Mouse (Mus musculus) neural tube, embryonic 13.5 days (tissue): Measurements from ENCODE around the gene Ror2. TPM values are rescaled to one million over a fixed set of nuclear protein-coding genes. Genes with fewer than 3 reads are reported as not detected.
"Not testable (repeated sequence)": the region's sequence is repeated elsewhere in the genome, so short reads cannot be mapped to it uniquely, and the experiment has no call there.

Source experiments
- ATAC-seq: fragments of 200-750 bp; cut with Nextera tagmentation; 2 replicates; pipeline ENCODE4 v1.8.0; 2017; ENCODE audit warnings: low read depth, mild to moderate bottlenecking, moderate TSS enrichment, moderate library complexity
- H3K27ac ChIP-seq: fragments of 300-500 bp; sonication (generic); replicated peaks from 2 replicates; pipeline ENCODE4 v1.5.1; 2015; ENCODE audit warnings: moderate library complexity, mild to moderate bottlenecking, inconsistent platforms
- H3K27me3 ChIP-seq: fragments of 300-500 bp; sonication (generic); 2 replicates; pipeline ENCODE4 v1.6.1; 2015; ENCODE audit warnings: mild to moderate bottlenecking, inconsistent platforms
- H3K36me3 ChIP-seq: fragments of 300-500 bp; sonication (generic); 2 replicates; pipeline ENCODE4 v1.6.1; 2015; ENCODE audit warnings: mild to moderate bottlenecking, inconsistent platforms
- H3K4me1 ChIP-seq: fragments of 300-500 bp; sonication (generic); replicated peaks from 2 replicates; pipeline ENCODE4 v1.6.1; 2015; ENCODE audit warnings: inconsistent platforms
- H3K4me2 ChIP-seq: fragments of 300-500 bp; sonication (generic); 2 replicates; pipeline ENCODE4 v1.6.1; 2015; ENCODE audit warnings: inconsistent platforms, mild to moderate bottlenecking, moderate library complexity
- H3K4me3 ChIP-seq: fragments of 300-500 bp; sonication (generic); 2 replicates; pipeline ENCODE4 v1.5.1; 2015; ENCODE audit warnings: mild to moderate bottlenecking, inconsistent platforms
- H3K9ac ChIP-seq: fragments of 300-500 bp; sonication (generic); 2 replicates; pipeline ENCODE4 v1.6.1; 2015; ENCODE audit warnings: moderate library complexity, mild to moderate bottlenecking, inconsistent platforms
- H3K9me3 ChIP-seq: fragments of 300-500 bp; sonication (generic); 2 replicates; pipeline ENCODE4 v1.6.1; 2016; ENCODE audit warnings: inconsistent platforms
- WGBS: fragments of 180-500 bp; shearing (Covaris S2); methylation state at CpG from one replicate; pipeline ENCODE4 v1.1.7; 2015; 5-methylcytosine and 5-hydroxymethylcytosine counted together
- polyA plus RNA-seq: library from polyadenylated mRNA; unstranded; fragments of >200 nt; fragmentation: Nextera tagmentation; extraction: Ambion mirVana; gene quantifications from 2 replicates; pipeline ENCODE4 v1.2.1, GENCODE M21; 2015

The Ror2 gene
- polyA plus RNA-seq = 5.3 and 5.4 TPM in 2 replicates

DNA sequence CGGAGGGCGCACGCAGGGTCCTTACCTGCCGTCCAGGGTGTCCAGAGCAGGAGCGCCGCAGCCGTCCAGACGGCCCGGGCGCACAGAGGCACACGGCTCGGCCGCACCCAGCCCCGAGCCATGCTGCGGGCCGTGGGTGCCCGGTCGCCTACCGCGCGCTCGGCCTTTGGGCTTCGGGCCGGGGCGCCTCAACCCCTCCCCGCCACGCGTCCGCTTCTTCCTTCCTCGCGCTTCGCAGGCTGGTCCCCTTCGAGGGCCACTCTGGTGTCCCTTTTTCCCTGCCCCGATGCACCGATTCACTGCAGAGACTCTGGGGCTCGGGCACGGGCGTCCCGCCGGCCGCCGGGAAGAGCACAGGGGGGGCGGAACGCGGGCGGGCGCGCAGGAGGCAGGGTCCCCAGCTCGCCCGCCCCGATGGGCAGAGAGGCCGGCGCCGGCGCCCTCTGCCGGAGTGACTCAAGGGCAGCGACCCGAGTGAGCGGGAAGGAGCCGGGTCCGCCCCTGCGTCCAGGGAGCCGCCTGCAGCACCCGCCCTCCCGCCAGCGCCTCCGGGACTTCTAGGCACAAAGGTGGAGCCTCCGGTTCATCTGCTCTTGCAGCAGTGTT lies at the start of gene Ror2:
Ror2 (minus strand) TSS at position 369 of the 606 bp plus-strand sequence.
- no peaks in the 10 kb centered on the region for H3K36me3 ChIP-seq
- H3K9me3 ChIP-seq = no peaks in the 10 kb centered on the region
- peaks cover 47% of the 10 kb centered on the region for H3K27me3 ChIP-seq
- H3K27ac ChIP-seq = 0 out of 2 replicates have a peak within 1 kb of the TSS, but pooled peaks have one; percentile 33
- H3K4me3 ChIP-seq = peak within 1 kb of the TSS; percentile 51
- under 1% methylated on average over 59 of the region's 68 CpGs for WGBS
- peak within 1 kb of the TSS; percentile 70 for H3K9ac ChIP-seq
- peak; percentile 62 for ATAC-seq
- peak within 1 kb of the TSS; percentile 69 for H3K4me2 ChIP-seq
- peaks cover 23% of the 10 kb centered on the region for H3K4me1 ChIP-seq

DNA sequence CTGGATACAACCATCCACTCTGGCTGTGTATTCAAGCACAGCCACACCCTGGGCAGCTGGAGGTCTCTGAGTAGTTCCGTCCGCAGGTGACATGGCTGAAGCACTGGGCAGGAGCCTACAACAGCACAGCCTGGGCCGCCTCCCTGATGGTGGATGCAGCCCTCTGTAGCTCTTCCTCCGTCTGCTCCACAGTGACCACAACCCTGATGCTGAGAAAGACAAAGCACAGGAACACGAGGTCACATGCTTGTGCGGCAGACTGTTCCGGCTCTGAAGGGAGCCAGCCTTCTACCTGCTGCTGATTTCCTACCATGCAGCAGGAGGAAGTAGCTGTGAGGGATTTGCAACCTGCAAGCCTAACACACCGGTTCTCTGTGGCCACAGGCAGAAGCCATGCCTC lies 47.8 kb upstream of the Ror2 start:
- Histone ChIP-seq H3K27ac (no peak overlapping the region), H3K4me2 (no peak overlapping the region), H3K4me1 (no peaks in the 10 kb centered on the region), H3K36me3 (peaks cover 72% of the 10 kb centered on the region), H3K9me3 (no peaks in the 10 kb centered on the region), H3K9ac (no peak overlapping the region), H3K4me3 (no peak overlapping the region), H3K27me3 (no peaks in the 10 kb centered on the region)
- ATAC-seq = no peak
- 95% methylated on average over 8 of the region's 8 CpGs for WGBS

GRCm38 (mm10) chr13:53330246-53330645 lies 44.3 kb upstream of the Ror2 start:
- WGBS = 81% methylated on average over 2 of the region's 2 CpGs
- Histone ChIP-seq H3K9me3 (no peaks in the 10 kb centered on the region), H3K27me3 (no peaks in the 10 kb centered on the region), H3K27ac (no peak overlapping the region), H3K9ac (no peak overlapping the region), H3K36me3 (peaks cover 39% of the 10 kb centered on the region), H3K4me2 (no peak overlapping the region), H3K4me1 (no peaks in the 10 kb centered on the region), H3K4me3 (no peak overlapping the region)
- ATAC-seq = no peak

DNA sequence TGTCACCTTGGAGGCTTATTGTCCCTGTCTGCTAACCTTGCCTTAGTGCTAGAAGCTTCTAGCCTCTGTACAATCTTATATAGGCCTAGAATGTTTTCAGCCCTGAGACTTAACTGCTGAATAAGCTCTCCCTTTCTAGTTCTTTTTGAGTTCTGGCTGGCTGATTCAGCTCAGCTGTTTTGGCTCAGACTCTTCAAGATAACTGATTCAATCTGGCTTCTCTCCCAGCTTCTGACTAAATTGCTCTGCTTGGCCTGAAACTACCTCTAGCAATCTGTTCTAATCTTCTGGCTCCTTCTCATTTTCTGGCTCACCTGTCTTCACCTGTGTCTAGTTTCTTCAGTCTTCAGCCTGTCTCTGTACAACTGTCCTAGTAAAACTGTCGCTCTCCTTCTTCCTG lies 39.6 kb upstream of the Ror2 start:
- no peak for ATAC-seq

GRCm38 (mm10) chr13:53323661-53324060 lies 37.7 kb upstream of the Ror2 start:
- no peak overlapping the region for H3K4me3 ChIP-seq
- H3K36me3 ChIP-seq = no peaks in the 10 kb centered on the region
- no peak for ATAC-seq
- H3K9ac ChIP-seq = no peak overlapping the region
- WGBS = 90% methylated on average over 2 of the region's 2 CpGs
- no peak overlapping the region for H3K4me2 ChIP-seq
- H3K27me3 ChIP-seq = no peaks in the 10 kb centered on the region
- H3K27ac ChIP-seq = no peak overlapping the region
- H3K4me1 ChIP-seq = no peaks in the 10 kb centered on the region
- no peaks in the 10 kb centered on the region for H3K9me3 ChIP-seq

More for the DNA sequence above, 39.6 kb upstream of the Ror2 start:
- Histone ChIP-seq H3K9ac (no peak overlapping the region), H3K4me2 (no peak overlapping the region), H3K4me3 (no peak overlapping the region), H3K9me3 (no peaks in the 10 kb centered on the region), H3K27ac (no peak overlapping the region), H3K36me3 (no peaks in the 10 kb centered on the region), H3K27me3 (no peaks in the 10 kb centered on the region), H3K4me1 (no peaks in the 10 kb centered on the region)
- WGBS = 97% methylated on average over 1 of the region's 1 CpGs

- no peak overlapping the region for H3K27ac ChIP-seq
- WGBS = 75% methylated on average over 12 of the region's 12 CpGs
Measured at GRCm38 (mm10) chr13:53320899-53321298, 35.0 kb upstream of the Ror2 start.

GRCm38 (mm10) chr13:53316515-53317295 lies 30.8 kb upstream of the Ror2 start:
- Histone ChIP-seq H3K9me3 (no peaks in the 10 kb centered on the region), H3K36me3 (no peaks in the 10 kb centered on the region), H3K4me2 (no peak overlapping the region), H3K27ac (no peak overlapping the region), H3K27me3 (no peaks in the 10 kb centered on the region), H3K4me3 (no peak overlapping the region), H3K4me1 (no peaks in the 10 kb centered on the region), H3K9ac (no peak overlapping the region)
- no peak for ATAC-seq
- 67% methylated on average over 11 of the region's 11 CpGs for WGBS

More at GRCm38 (mm10) chr13:53320899-53321298, 35.0 kb upstream of the Ror2 start:
- Histone ChIP-seq H3K4me2 (no peak overlapping the region), H3K36me3 (no peaks in the 10 kb centered on the region), H3K9ac (no peak overlapping the region), H3K27me3 (no peaks in the 10 kb centered on the region), H3K4me3 (no peak overlapping the region), H3K4me1 (no peaks in the 10 kb centered on the region), H3K9me3 (no peaks in the 10 kb centered on the region)
- ATAC-seq = no peak

GRCm38 (mm10) chr13:53315757-53316156 lies 29.8 kb upstream of the Ror2 start:
- ATAC-seq, H3K9me3 ChIP-seq: not testable (repeated sequence)
- 79% methylated on average over 4 of the region's 4 CpGs for WGBS

DNA sequence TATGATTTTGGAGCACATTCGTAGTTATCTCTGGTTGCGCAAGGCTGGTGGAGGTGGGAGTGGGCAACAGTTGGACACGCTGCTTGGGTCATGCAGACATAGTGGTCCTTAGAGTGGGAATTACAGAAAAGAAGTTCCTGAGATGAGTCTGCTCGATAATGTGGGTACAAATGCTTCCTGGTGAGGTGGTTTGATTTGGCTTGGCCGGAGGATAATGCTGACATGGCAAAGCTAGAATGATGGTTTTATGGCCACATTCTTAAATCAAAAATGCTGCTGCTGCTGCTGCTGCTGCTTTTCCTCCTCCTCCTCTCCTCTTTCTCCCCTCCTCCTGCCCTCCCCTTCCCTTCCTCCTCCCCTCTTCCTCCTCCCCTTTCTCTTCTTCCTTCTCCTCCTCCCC lies 24.5 kb upstream of the Ror2 start:
- Histone ChIP-seq H3K4me1 (peaks cover 20% of the 10 kb centered on the region), H3K4me3 (no peak overlapping the region), H3K9me3 (no peaks in the 10 kb centered on the region), H3K27me3 (no peaks in the 10 kb centered on the region), H3K4me2 (no peak overlapping the region), H3K36me3 (no peaks in the 10 kb centered on the region), H3K27ac (peak overlapping the region; percentile 73), H3K9ac (no peak overlapping the region)
- 75% methylated on average over 5 of the region's 5 CpGs for WGBS
- no peak for ATAC-seq

More at GRCm38 (mm10) chr13:53315757-53316156, 29.8 kb upstream of the Ror2 start:
- not testable (repeated sequence) for H3K4me2 ChIP-seq, H3K4me3 ChIP-seq, H3K4me1 ChIP-seq, H3K27me3 ChIP-seq, H3K36me3 ChIP-seq, H3K9ac ChIP-seq, H3K27ac ChIP-seq

DNA sequence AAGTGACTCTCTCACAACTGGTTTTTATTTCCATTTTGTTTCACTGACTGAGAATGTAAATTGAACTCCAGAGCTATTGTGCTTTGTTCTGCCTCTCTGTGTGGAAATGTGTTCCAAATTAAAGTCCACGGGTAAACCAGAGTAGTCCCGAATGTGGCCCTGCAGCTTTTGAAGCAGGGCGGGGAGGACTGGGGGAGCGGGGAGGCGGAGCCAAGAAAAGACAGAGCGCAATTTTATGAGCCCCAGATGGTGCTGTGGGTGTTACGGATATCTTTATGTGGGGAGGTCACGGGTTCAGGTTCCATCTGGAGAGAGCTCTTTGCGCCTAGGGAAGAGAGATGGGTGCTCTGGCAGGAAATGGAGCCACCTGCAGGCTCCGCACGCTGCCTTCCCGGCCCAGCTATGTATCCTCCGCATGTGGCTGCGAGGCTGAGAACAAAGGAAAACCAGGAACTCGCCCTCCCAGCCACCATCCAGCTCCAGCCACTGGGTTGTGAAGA lies 23.8 kb upstream of the Ror2 start:
- peaks cover 20% of the 10 kb centered on the region for H3K4me1 ChIP-seq
- peak overlapping the region; percentile 52 for H3K4me2 ChIP-seq
- no peaks in the 10 kb centered on the region for H3K9me3 ChIP-seq
- no peaks in the 10 kb centered on the region for H3K27me3 ChIP-seq
- peak; percentile 92 for ATAC-seq
- H3K9ac ChIP-seq = peak overlapping the region; percentile 51
- no peaks in the 10 kb centered on the region for H3K36me3 ChIP-seq
- H3K4me3 ChIP-seq = peak overlapping the region; percentile 22
- 1% methylated on average over 15 of the region's 15 CpGs for WGBS
- H3K27ac ChIP-seq = peak overlapping the region; percentile 73

DNA sequence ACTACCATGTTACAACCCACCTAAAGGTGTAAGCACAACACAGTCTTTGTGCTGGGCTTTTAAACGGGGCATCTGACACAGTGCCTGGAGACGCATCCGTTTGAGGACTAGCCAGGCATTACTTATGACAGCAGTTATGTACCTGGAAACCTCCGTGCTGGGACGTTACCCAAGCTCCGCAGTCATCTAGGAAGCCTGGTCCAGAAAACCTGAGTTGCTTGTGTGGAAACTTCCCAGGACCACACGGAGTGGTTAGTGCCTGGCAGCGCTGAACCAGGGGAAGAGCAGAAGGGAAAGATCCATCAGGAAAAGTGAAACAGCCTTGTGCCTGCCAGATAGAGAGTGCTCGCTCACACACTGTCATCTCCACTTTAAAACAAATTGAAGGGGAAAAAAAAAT lies 23.2 kb upstream of the Ror2 start:
- H3K27ac ChIP-seq = peak overlapping the region; percentile 73; the same call in 1 of the 2 replicates
- H3K4me2 ChIP-seq = peak overlapping the region; percentile 52
- 26% methylated on average over 9 of the region's 9 CpGs for WGBS
- H3K9ac ChIP-seq = peak overlapping the region; percentile 51
- no peak overlapping the region for H3K4me3 ChIP-seq
- ATAC-seq = peak; percentile 49; the same call in 1 of the 2 replicates
- peaks cover 20% of the 10 kb centered on the region for H3K4me1 ChIP-seq
- H3K36me3 ChIP-seq = no peaks in the 10 kb centered on the region
- no peaks in the 10 kb centered on the region for H3K9me3 ChIP-seq
- H3K27me3 ChIP-seq = no peaks in the 10 kb centered on the region

DNA sequence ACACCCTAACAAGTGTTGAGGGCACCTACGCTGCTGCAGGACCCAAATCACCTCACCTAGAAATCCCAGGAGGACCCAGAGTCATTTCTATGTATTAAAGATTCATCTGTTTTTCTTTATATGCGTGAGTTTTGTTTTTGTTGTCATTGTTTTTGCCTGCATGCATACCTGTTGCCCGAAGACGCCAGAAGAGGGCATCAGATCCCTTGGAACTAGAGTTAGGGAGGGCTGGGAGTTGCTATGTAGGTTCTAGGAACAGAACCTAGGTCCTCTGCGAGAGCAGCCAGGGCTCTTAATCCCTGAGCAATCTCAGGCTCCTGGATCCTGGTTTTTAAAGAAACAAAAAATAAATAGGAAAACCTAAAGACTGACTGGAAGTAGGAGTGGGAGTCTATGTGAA lies 20.9 kb upstream of the Ror2 start:
- no peaks in the 10 kb centered on the region for H3K36me3 ChIP-seq
- H3K4me1 ChIP-seq = peaks cover 20% of the 10 kb centered on the region
- H3K9me3 ChIP-seq = no peaks in the 10 kb centered on the region
- ATAC-seq = no peak
- no peak overlapping the region for H3K4me3 ChIP-seq
- no peaks in the 10 kb centered on the region for H3K27me3 ChIP-seq
- no peak overlapping the region for H3K9ac ChIP-seq
- WGBS = 69% methylated on average over 5 of the region's 5 CpGs
- H3K27ac ChIP-seq = no peak overlapping the region
- H3K4me2 ChIP-seq = no peak overlapping the region
